Mouse (Mus musculus): ENCODE data around the gene Nsf.

GRCm38 (mm10) chr11:103810631-103811030 lies 143.2 kb downstream of the Nsf start:
- TF ChIP-seq CTCF (IDR thresholded peaks at IDR 0.05; ENCODE audit: low read depth, low read length) (no peak), POLR2A (IDR thresholded peaks at IDR 0.05; ENCODE audit: borderline replicate concordance, low read depth, low read length) (no peak)

All from bone marrow macrophage, adult 2 months (primary cell).